In the genomic region with DNA sequence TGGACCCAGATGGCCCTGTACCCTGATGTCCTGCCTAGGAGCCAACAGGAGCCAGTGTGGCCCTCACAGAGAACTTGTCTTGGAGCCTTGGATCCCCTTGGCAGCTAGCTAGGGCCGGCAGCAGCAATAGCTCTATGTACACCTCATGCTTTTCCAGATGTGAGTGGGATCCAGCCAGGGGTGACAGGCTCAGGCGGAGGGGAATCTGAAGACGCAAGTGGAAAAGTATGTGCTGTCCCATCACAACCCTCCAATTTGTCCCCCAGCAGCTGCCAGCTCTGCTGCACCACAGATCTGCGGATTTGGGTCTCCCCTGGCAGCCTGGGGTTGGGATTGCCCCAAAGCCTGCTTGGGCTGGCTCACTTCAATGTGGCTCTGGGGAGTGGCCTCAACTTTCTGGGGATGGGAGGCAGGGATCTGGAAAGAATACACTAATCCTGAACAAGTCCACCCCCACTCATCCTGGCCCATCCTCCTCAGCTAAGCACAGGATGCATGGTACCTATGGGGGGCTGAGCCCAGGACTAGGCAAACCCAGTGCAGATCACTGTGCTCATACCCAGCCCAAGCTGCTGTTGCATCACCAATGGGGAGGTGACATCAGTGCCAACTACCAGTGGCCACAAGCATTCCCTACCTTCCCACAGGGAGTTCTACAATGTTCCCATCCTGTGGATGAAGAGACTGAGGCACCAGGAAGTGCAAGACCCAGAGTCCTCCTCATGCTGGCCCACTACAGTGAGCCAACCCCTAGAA, we compare ENCODE assay signal across 13 mouse cellular contexts.
A peak's percentile ranks its signal among the peaks of the same experiment; 100 is the strongest.
DNase-seq lines count a peak whose midpoint lies in the region; ATAC-seq and TF ChIP-seq lines count a peak whose summit lies in the region.
"Had no signal": no experiment of that assay in that cellular context is flagged by ENCODE, and none has a peak within 500 bp of the region (broad histone marks: within the 10 kb centered on the region; RNA-seq: fewer than 3 reads in every experiment).

No protein-coding gene starts in this region.

- no peaks in the 10 kb centered on the region for H3K27me3 ChIP-seq in limb, embryonic 14.5 days (ENCODE audit: control insufficient read depth, insufficient read depth, low read length)
- no peaks in the 10 kb centered on the region for H3K27me3 ChIP-seq in limb, embryonic 10.5 days (ENCODE audit: low read depth, poor library complexity, severe bottlenecking)

- peaks cover 30% of the 10 kb centered on the region for H3K4me1 ChIP-seq in limb, embryonic 14.5 days (ENCODE audit: control insufficient read depth, insufficient read depth, low read length)
- peaks cover 16% of the 10 kb centered on the region for H3K4me1 ChIP-seq in limb, embryonic 10.5 days

- 0 out of 2 replicates have a peak overlapping the region, but pooled peaks have one; percentile 13 for H3K27ac ChIP-seq in limb, embryonic 14.5 days (replicated peaks; ENCODE audit: low read depth, low read length)
- H3K27ac ChIP-seq in limb, embryonic 10.5 days, result no peak overlapping the region
- H3K27ac ChIP-seq: stomach, postnatal 0 days had no signal

- no peak for ATAC-seq in limb, embryonic 14.5 days (ENCODE audit: low FRiP score, low read depth)
- no peak for ATAC-seq in megakaryocyte-erythroid progenitor cell, adult 5-6 weeks (replicated peaks; ENCODE audit: low FRiP score, low TSS enrichment, poor library complexity, severe bottlenecking)
- ATAC-seq: liver, postnatal 0 days had no signal

- no peaks in the 10 kb centered on the region for H3K36me3 ChIP-seq in limb, embryonic 14.5 days (ENCODE audit: control insufficient read depth, insufficient read depth, low read length)
- H3K36me3 ChIP-seq in limb, embryonic 10.5 days, result no peaks in the 10 kb centered on the region

- H3K9me3 ChIP-seq in limb, embryonic 14.5 days (ENCODE audit: control insufficient read depth, low read length), result no peaks in the 10 kb centered on the region
- no peaks in the 10 kb centered on the region for H3K9me3 ChIP-seq in limb, embryonic 10.5 days (replicated peaks)

- TF ChIP-seq POLR2A in limb, embryonic 14.5 days (IDR thresholded peaks at IDR 0.05; ENCODE audit: borderline replicate concordance, extremely low read depth, insufficient read depth, insufficient read length), result no peak

- DNase-seq in adrenal gland, postnatal 10 days, result peak; percentile 39
- no peak for DNase-seq in adrenal gland, postnatal 4 days (ENCODE audit: low spot score in 2 of 2)
- no peak for DNase-seq in limb, embryonic 14.5 days (ENCODE audit: low spot score)
- no peak for DNase-seq in limb, embryonic 10.5 days (ENCODE audit: low spot score)
- peak; percentile 72 for DNase-seq in gastrocnemius, postnatal 25 days
- peak; percentile 47 for DNase-seq in lung, postnatal 25 days (ENCODE audit: low spot score)
- no peak for DNase-seq in layer of hippocampus, postnatal 36 days
- DNase-seq: B cell, adult 2 months; embryo, embryonic 11 days; kidney, adult 8-10 months; liver, postnatal 0 days had no signal

- no peak overlapping the region for H3K4me3 ChIP-seq in limb, embryonic 14.5 days (replicated peaks; ENCODE audit: low read length)
- H3K4me3 ChIP-seq in limb, embryonic 10.5 days, result no peak overlapping the region

- H3K9ac ChIP-seq in limb, embryonic 14.5 days (ENCODE audit: low read depth, low read length, severe bottlenecking), result no peak overlapping the region
- H3K9ac ChIP-seq: liver, postnatal 0 days had no signal

- 79% methylated on average over 4 of the region's 4 CpGs for WGBS in limb, embryonic 14.5 days
- 87% methylated on average over 4 of the region's 4 CpGs for WGBS in limb, embryonic 10.5 days

- H3K4me2 ChIP-seq in limb, embryonic 14.5 days (replicated peaks; ENCODE audit: low read depth, low read length, severe bottlenecking), result no peak overlapping the region

Comparison
In these comparisons a context has a peak if more than half of its experiments do, and no peak if none do; other contexts are left out.
1. DNase-seq: peak in adrenal gland, postnatal 10 days (single experiment), gastrocnemius, postnatal 25 days (single experiment) and lung, postnatal 25 days (single experiment); none in adrenal gland, postnatal 4 days (0 of 2), limb, embryonic 14.5 days (single experiment), limb, embryonic 10.5 days (single experiment) and layer of hippocampus, postnatal 36 days (0 of 2).